Mouse (Mus musculus) embryonic facial prominence, embryonic 15.5 days (tissue): ENCODE results near the gene Fgf4. TPM values are rescaled to one million over a fixed set of nuclear protein-coding genes. Genes with fewer than 3 reads are reported as not detected.
A peak's percentile ranks its signal among the peaks of the same experiment; 100 is the strongest.
"Not testable (repeated sequence)": the region's sequence is repeated elsewhere in the genome, so short reads cannot be mapped to it uniquely, and the experiment has no call there.

Experiments
- ATAC-seq: fragments of 200-750 bp; cut with Nextera tagmentation; 2 replicates; pipeline ENCODE4 v1.8.0; 2017; ENCODE audit warnings: low read depth, moderate TSS enrichment; ENCODE audit not compliant: insufficient number of reproducible peaks, low FRiP score, low TSS enrichment
- H3K27ac ChIP-seq: fragments of 300-500 bp; sonication (generic); replicated peaks from 2 replicates; pipeline ENCODE4 v1.5.1; 2015; ENCODE audit warnings: mild to moderate bottlenecking, inconsistent platforms
- H3K27me3 ChIP-seq: fragments of 300-500 bp; sonication (generic); 2 replicates; pipeline ENCODE4 v1.6.1; 2015; ENCODE audit warnings: inconsistent platforms
- H3K36me3 ChIP-seq: fragments of 300-500 bp; sonication (generic); 2 replicates; pipeline ENCODE4 v1.6.1; 2015; ENCODE audit warnings: mild to moderate bottlenecking, inconsistent platforms
- H3K4me1 ChIP-seq: fragments of 300-500 bp; sonication (generic); 2 replicates; pipeline ENCODE4 v1.6.1; 2015; ENCODE audit warnings: inconsistent platforms
- H3K4me2 ChIP-seq: fragments of 300-500 bp; sonication (generic); replicated peaks from 2 replicates; pipeline ENCODE4 v1.6.1; 2015; ENCODE audit warnings: mild to moderate bottlenecking, inconsistent platforms
- H3K4me3 ChIP-seq: fragments of 300-500 bp; sonication (generic); replicated peaks from 2 replicates; pipeline ENCODE4 v1.5.1; 2015; ENCODE audit warnings: mild to moderate bottlenecking, inconsistent platforms
- H3K9ac ChIP-seq: fragments of 300-500 bp; sonication (generic); 2 replicates; pipeline ENCODE4 v1.6.1; 2015; ENCODE audit warnings: inconsistent platforms
- H3K9me3 ChIP-seq: fragments of 300-500 bp; sonication (generic); replicated peaks from 2 replicates; pipeline ENCODE4 v1.6.1; 2016; ENCODE audit warnings: inconsistent platforms
- WGBS: fragments of 180-500 bp; shearing (Covaris S2); methylation state at CpG from one replicate; pipeline ENCODE4 v1.1.7; 2015; 5-methylcytosine and 5-hydroxymethylcytosine counted together
- polyA plus RNA-seq: library from polyadenylated mRNA; unstranded; fragments of >200 nt; fragmentation: Nextera tagmentation; extraction: Ambion mirVana; gene quantifications from 2 replicates; pipeline ENCODE4 v1.2.1, GENCODE M21; 2015

Fgf4 gene
- polyA plus RNA-seq, 1 experiment from 2014 or later, result 0.65 TPM

DNA sequence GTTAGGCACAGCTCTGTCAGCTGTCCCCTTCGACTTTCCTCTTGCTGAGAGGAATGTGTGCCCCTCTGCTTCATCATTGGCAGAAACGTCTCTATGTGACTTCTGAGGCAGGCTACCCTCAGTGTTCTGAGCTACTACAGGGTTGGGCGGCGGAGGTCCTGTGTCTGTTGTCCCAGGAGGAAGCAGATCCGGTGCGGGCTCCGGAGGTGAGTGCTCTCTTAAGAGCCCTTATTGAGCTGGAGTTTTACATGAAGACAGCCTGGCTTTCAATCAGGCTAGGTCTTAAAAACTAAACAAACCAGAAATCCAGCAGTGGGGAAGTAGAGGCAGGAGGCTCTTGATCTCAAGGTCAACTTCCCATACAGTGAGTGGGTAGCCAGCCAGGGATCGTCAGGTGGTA is 20.4 kb downstream of the Fgf4 start:
- WGBS, result 77% methylated on average over 8 of the region's 8 CpGs
- ATAC-seq, result no peak
- H3K27me3 ChIP-seq, result peaks cover 50% of the 10 kb centered on the region

GRCm38 (mm10) chr7:144872420-144872819 is 25.3 kb downstream of the Fgf4 start:
- Histone ChIP-seq H3K4me3 (no peak overlapping the region), H3K9me3 (no peaks in the 10 kb centered on the region), H3K9ac (no peak overlapping the region), H3K27ac (no peak overlapping the region), H3K4me2 (no peak overlapping the region), H3K4me1 (no peaks in the 10 kb centered on the region), H3K27me3 (peaks cover 4% of the 10 kb centered on the region; the same call in 1 of the 2 replicates), H3K36me3 (no peaks in the 10 kb centered on the region)
- 58% methylated on average over 4 of the region's 4 CpGs for WGBS
- no peak for ATAC-seq

More for the DNA sequence above, 20.4 kb downstream of the Fgf4 start:
- H3K36me3 ChIP-seq, result no peaks in the 10 kb centered on the region
- H3K4me1 ChIP-seq, result no peaks in the 10 kb centered on the region
- H3K9ac ChIP-seq, result no peak overlapping the region
- H3K9me3 ChIP-seq, result no peaks in the 10 kb centered on the region
- H3K4me3 ChIP-seq, result no peak overlapping the region
- H3K4me2 ChIP-seq, result no peak overlapping the region
- no peak overlapping the region for H3K27ac ChIP-seq

GRCm38 (mm10) chr7:144873160-144873559 is 26.0 kb downstream of the Fgf4 start:
- no peaks in the 10 kb centered on the region for H3K36me3 ChIP-seq
- H3K9ac ChIP-seq, result no peak overlapping the region
- WGBS, result 75% methylated on average over 4 of the region's 4 CpGs
- ATAC-seq, result no peak
- no peaks in the 10 kb centered on the region for H3K9me3 ChIP-seq
- H3K27me3 ChIP-seq, result no peaks in the 10 kb centered on the region
- H3K27ac ChIP-seq, result no peak overlapping the region
- H3K4me1 ChIP-seq, result no peaks in the 10 kb centered on the region
- no peak overlapping the region for H3K4me3 ChIP-seq
- H3K4me2 ChIP-seq, result no peak overlapping the region

- 63% methylated on average over 4 of the region's 4 CpGs for WGBS
Observed at GRCm38 (mm10) chr7:144874226-144874625, 27.1 kb downstream of the Fgf4 start.

DNA sequence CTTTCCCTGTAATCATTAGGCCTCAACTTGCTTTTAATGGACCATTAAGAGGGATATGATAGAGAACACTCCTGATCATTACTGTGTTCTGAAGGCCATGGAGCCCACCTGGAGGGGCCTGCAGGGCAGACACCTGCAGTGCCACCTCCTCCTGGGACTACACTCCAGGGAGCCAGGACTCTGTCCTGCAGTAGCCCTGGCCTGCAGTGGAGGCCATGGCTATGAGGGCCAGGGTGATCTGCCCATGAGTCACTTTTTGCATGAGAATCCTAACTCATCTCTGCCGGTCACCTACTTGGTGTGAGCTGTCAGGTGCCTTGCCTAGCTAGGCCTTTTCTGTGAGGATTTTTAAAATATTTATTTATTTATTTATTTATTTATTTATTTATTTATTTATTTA is 31.2 kb downstream of the Fgf4 start:
- Histone ChIP-seq H3K27me3 (no peaks in the 10 kb centered on the region), H3K9ac (no peak overlapping the region), H3K9me3 (no peaks in the 10 kb centered on the region), H3K36me3 (no peaks in the 10 kb centered on the region), H3K4me1 (no peaks in the 10 kb centered on the region), H3K4me3 (no peak overlapping the region), H3K4me2 (no peak overlapping the region), H3K27ac (no peak overlapping the region)
- ATAC-seq, result no peak
- 93% methylated on average over 1 of the region's 1 CpGs for WGBS

More at GRCm38 (mm10) chr7:144874226-144874625, 27.1 kb downstream of the Fgf4 start:
- no peak overlapping the region for H3K9ac ChIP-seq
- no peak for ATAC-seq
- H3K9me3 ChIP-seq, result no peaks in the 10 kb centered on the region
- H3K27me3 ChIP-seq, result no peaks in the 10 kb centered on the region
- H3K4me2 ChIP-seq, result no peak overlapping the region
- H3K4me1 ChIP-seq, result no peaks in the 10 kb centered on the region
- H3K36me3 ChIP-seq, result no peaks in the 10 kb centered on the region
- H3K27ac ChIP-seq, result no peak overlapping the region
- H3K4me3 ChIP-seq, result no peak overlapping the region

- Histone ChIP-seq H3K27ac (no peak overlapping the region), H3K9me3 (no peaks in the 10 kb centered on the region), H3K4me3 (no peak overlapping the region), H3K27me3 (peaks cover under 1% of the 10 kb centered on the region; the same call in 1 of the 2 replicates), H3K36me3 (no peaks in the 10 kb centered on the region), H3K4me1 (no peaks in the 10 kb centered on the region), H3K9ac (no peak overlapping the region), H3K4me2 (no peak overlapping the region)
- ATAC-seq, result 0 out of 2 replicates have a peak, but pooled peaks have one; percentile 51
- 16% methylated on average over 2 of the region's 2 CpGs for WGBS
Observed at GRCm38 (mm10) chr7:144883106-144883505, 35.9 kb downstream of the Fgf4 start.

GRCm38 (mm10) chr7:144887672-144888071 is 40.5 kb downstream of the Fgf4 start:
- H3K9me3 ChIP-seq, result no peaks in the 10 kb centered on the region
- no peak overlapping the region for H3K9ac ChIP-seq
- H3K27me3 ChIP-seq, result peaks cover 17% of the 10 kb centered on the region
- no peak overlapping the region for H3K4me3 ChIP-seq
- whole genome bisulfite sequencing, result 76% methylated on average over 2 of the region's 2 CpGs
- H3K27ac ChIP-seq, result no peak overlapping the region
- no peaks in the 10 kb centered on the region for H3K36me3 ChIP-seq
- no peak overlapping the region for H3K4me2 ChIP-seq
- H3K4me1 ChIP-seq, result peaks cover 5% of the 10 kb centered on the region; the same call in 1 of the 2 replicates
- no peak for ATAC-seq

- H3K36me3 ChIP-seq, result no peaks in the 10 kb centered on the region
- H3K27me3 ChIP-seq, result peaks cover 17% of the 10 kb centered on the region
- no peak overlapping the region for H3K27ac ChIP-seq
- H3K4me2 ChIP-seq, result no peak overlapping the region
- ATAC-seq, result no peak
- 8% methylated on average over 18 of the region's 18 CpGs for WGBS
- no peaks in the 10 kb centered on the region for H3K9me3 ChIP-seq
- peaks cover 5% of the 10 kb centered on the region; the same call in 1 of the 2 replicates for H3K4me1 ChIP-seq
- no peak overlapping the region for H3K4me3 ChIP-seq
- no peak overlapping the region for H3K9ac ChIP-seq
Observed at GRCm38 (mm10) chr7:144888564-144889299, 41.6 kb downstream of the Fgf4 start.

- not testable (repeated sequence) for H3K27ac ChIP-seq, H3K36me3 ChIP-seq, ATAC-seq, H3K9ac ChIP-seq, H3K4me3 ChIP-seq, H3K4me2 ChIP-seq, H3K9me3 ChIP-seq
- Histone ChIP-seq H3K4me1 (peaks cover 15% of the 10 kb centered on the region), H3K27me3 (peaks cover 30% of the 10 kb centered on the region)
- WGBS, result 94% methylated on average over 1 of the region's 1 CpGs
Observed at GRCm38 (mm10) chr7:144890661-144891060, 43.5 kb downstream of the Fgf4 start.

GRCm38 (mm10) chr7:144891863-144892262 is 44.7 kb downstream of the Fgf4 start:
- 63% methylated on average over 2 of the region's 2 CpGs for WGBS
- H3K4me2 ChIP-seq, result no peak overlapping the region
- no peak overlapping the region for H3K4me3 ChIP-seq
- H3K9ac ChIP-seq, result no peak overlapping the region
- ATAC-seq, result no peak
- no peaks in the 10 kb centered on the region for H3K36me3 ChIP-seq
- peaks cover 42% of the 10 kb centered on the region for H3K27me3 ChIP-seq
- peaks cover 26% of the 10 kb centered on the region for H3K4me1 ChIP-seq
- H3K27ac ChIP-seq, result no peak overlapping the region
- no peaks in the 10 kb centered on the region for H3K9me3 ChIP-seq

GRCm38 (mm10) chr7:144892322-144892721 is 45.2 kb downstream of the Fgf4 start:
- Histone ChIP-seq H3K9ac (no peak overlapping the region), H3K4me1 (peaks cover 31% of the 10 kb centered on the region), H3K9me3 (no peaks in the 10 kb centered on the region), H3K4me2 (no peak overlapping the region), H3K27ac (no peak overlapping the region), H3K4me3 (no peak overlapping the region), H3K36me3 (no peaks in the 10 kb centered on the region), H3K27me3 (peaks cover 47% of the 10 kb centered on the region)
- 46% methylated on average over 6 of the region's 6 CpGs for WGBS
- no peak for ATAC-seq

DNA sequence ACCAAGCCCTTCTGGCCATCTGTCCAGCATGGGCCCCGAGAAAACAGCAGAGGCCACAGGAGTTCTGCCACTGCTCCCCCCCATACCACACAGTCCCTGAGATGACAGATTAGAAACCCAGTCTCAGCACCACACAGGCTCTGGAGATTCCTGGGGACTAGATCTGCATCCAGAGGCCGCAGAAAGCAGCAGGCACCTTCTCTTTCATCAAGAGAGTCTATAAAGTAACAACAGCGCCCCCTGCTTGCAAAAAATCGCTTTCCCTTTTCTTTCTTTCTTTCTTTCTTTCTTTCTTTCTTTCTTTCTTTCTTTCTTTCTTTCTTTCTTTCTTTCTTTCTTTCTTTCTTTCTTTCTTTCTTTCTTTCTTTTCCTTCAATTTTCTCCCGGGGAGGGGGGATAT is 47.0 kb downstream of the Fgf4 start:
- WGBS, result 5% methylated on average over 5 of the region's 5 CpGs
- no peak overlapping the region for H3K9ac ChIP-seq
- H3K4me2 ChIP-seq, result no peak overlapping the region
- no peak overlapping the region for H3K4me3 ChIP-seq
- H3K9me3 ChIP-seq, result no peaks in the 10 kb centered on the region
- ATAC-seq, result no peak
- H3K4me1 ChIP-seq, result peaks cover 26% of the 10 kb centered on the region
- H3K27me3 ChIP-seq, result peaks cover 53% of the 10 kb centered on the region
- no peaks in the 10 kb centered on the region for H3K36me3 ChIP-seq
- no peak overlapping the region for H3K27ac ChIP-seq
